Mouse (Mus musculus): ENCODE results near the gene Atad5. TPM values are rescaled to one million over a fixed set of nuclear protein-coding genes. Genes with fewer than 3 reads are reported as not detected.

The Atad5 gene
- total and polyA plus RNA-seq, 2 experiments from 2014 or later = 3.2 to 10.6 TPM

DNA sequence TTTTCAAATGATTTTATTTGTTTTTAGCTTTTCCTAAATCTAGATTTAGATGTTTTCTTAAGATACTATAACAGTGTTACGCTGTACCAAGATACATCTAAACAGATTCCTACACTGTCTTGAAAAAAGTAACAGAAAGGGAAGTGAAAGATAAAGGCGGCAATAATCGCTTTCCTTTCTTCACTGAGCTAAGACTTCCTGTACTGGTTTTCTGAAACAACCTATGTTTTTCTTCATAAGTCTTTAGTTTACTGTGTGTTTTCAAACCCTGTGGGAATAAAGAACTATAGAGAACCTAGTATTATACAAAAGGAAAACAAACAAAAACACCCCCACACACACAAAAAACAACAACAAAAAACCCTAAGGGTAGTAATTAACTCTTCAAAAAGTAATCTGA lies 16.8 kb upstream of the Atad5 start:
- Histone ChIP-seq H3K4me1 (ENCODE audit: insufficient read depth) (no peaks in the 10 kb centered on the region), H3K27me3 (ENCODE audit: insufficient read depth, low read length) (no peaks in the 10 kb centered on the region), H3K9me3 (ENCODE audit: low read length) (no peaks in the 10 kb centered on the region), H3K9ac (no peak overlapping the region), H3K27ac (ENCODE audit: low read depth, low read length) (no peak overlapping the region), H3K4me2 (ENCODE audit: low read depth) (no peak overlapping the region), H3K36me3 (ENCODE audit: insufficient read depth) (no peaks in the 10 kb centered on the region), H3K4me3 (ENCODE audit: low read depth, low read length) (no peak overlapping the region)
- no peak for TF ChIP-seq CTCF (IDR thresholded peaks at IDR 0.05; ENCODE audit: low read depth)
- WGBS = 93% methylated on average over 3 of the region's 3 CpGs
- no peak for DNase-seq
- no peak for ATAC-seq

DNA sequence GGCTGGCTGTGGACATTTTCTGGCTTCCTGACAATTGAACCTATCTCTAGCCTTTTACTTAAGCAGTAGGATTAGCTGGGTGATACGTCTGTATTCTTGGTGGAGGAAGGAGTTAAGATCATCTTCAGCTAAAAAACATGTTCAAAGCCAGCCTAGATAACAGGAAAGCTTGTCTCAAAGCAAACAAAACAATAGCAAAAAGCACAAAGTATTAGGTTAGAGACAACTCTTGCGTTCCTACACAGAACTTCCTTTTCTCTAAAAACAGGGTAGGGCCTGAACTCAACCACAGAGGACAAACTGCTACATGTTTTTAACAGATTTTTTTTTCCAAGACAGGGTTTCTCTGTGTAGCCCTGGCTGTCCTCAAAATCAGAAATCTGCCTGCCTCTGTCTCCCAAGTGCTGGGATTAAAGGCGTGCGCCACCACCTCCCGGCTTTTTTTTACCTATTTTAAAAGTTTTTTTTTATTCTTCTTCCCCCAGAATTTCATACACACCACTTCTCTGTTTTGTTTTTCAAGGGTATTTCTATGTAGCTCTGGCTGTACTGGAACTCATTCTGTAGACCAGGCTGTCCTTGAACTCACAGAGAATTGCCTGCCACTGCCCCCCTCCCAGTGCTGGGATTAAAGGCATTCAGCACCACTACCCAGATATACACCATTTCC lies 13.5 kb upstream of the Atad5 start:
- TF ChIP-seq CTCF (IDR thresholded peaks at IDR 0.05; ENCODE audit: low read depth) = no peak
- ATAC-seq (no peak), DNase-seq (no peak)
- no peak overlapping the region for H3K27ac ChIP-seq (ENCODE audit: low read depth, low read length)
- 0 out of 2 replicates have a peak, but pooled peaks cover 5% of the 10 kb centered on the region for H3K4me1 ChIP-seq (ENCODE audit: insufficient read depth)
- no peak overlapping the region for H3K4me3 ChIP-seq (ENCODE audit: low read depth, low read length)
- no peak overlapping the region for H3K9ac ChIP-seq
- no peaks in the 10 kb centered on the region for H3K36me3 ChIP-seq (ENCODE audit: insufficient read depth)
- H3K4me2 ChIP-seq (ENCODE audit: low read depth) = no peak overlapping the region
- H3K27me3 ChIP-seq (ENCODE audit: insufficient read depth, low read length) = no peaks in the 10 kb centered on the region
- no peaks in the 10 kb centered on the region for H3K9me3 ChIP-seq (ENCODE audit: low read length)
- 97% methylated on average over 5 of the region's 5 CpGs for WGBS

DNA sequence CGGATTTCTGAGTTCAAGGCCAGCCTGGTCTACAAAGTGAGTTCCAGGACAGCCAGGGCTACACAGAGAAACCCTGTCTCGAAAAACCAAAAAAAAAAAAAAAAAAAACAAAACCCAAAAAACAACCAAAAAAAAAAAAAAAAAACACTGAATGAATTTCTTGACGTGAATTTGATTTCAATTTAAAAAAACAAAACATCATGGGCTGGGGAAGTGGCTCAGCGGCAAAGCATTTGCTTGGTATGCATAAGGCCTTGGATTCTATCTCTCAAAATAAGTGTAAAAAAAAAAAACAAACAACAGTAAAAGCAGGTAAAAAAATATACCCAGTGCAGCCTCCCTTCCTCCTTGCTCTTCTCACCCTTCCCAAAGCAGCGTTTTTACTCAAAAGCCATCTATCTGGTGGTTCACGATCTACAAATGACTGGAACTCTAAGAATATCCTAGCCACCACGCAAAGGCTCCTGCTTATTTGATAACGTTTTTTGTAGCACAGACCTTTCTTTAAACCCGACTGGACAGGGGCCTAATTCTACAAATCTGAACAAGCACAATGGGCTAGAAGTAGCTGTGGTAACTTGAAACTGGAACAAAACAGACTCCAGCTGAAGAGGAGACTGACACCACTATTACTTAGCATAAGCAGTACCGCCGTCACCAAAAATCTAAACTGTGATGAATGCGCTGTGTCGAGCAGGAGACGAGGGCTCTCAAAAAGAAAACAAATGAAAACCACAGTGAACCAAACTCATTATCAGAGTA lies 11.2 kb upstream of the Atad5 start:
- no peak for ATAC-seq
- DNase-seq = no peak

DNA sequence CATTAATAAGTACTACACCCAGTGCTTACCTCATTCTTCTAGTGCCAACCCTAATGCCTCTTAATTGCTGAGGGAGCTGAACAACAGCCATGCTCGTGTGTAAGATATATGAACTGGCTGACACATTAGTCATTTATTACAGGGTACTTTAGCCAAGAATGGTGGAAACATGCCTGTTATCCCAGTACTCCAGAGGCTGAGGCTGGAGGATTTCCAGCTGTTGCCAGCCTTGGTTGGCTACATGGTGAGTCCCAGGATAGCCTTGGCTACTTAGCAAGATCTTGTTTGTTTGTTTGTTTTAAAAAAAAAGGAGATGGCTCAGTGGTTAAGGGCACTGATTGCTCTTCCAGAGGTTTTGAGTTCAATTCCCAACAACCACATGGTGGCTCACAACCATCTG lies 10.4 kb upstream of the Atad5 start:
- no peak overlapping the region for H3K27ac ChIP-seq (ENCODE audit: low read depth, low read length)
- H3K4me3 ChIP-seq (ENCODE audit: low read depth, low read length) = no peak overlapping the region
- no peak for TF ChIP-seq CTCF (IDR thresholded peaks at IDR 0.05; ENCODE audit: low read depth)
- H3K36me3 ChIP-seq (ENCODE audit: insufficient read depth) = no peaks in the 10 kb centered on the region
- H3K4me1 ChIP-seq (ENCODE audit: insufficient read depth) = 0 out of 2 replicates have a peak, but pooled peaks cover 5% of the 10 kb centered on the region
- H3K9me3 ChIP-seq (ENCODE audit: low read length) = no peaks in the 10 kb centered on the region
- no peak for ATAC-seq
- 19% methylated on average over 1 of the region's 1 CpGs for WGBS
- no peak overlapping the region for H3K4me2 ChIP-seq (ENCODE audit: low read depth)
- H3K27me3 ChIP-seq (ENCODE audit: insufficient read depth, low read length) = no peaks in the 10 kb centered on the region
- no peak for DNase-seq
- H3K9ac ChIP-seq = no peak overlapping the region

More for the DNA sequence above, 11.2 kb upstream of the Atad5 start:
- no peak overlapping the region for H3K9ac ChIP-seq
- no peak for TF ChIP-seq CTCF (IDR thresholded peaks at IDR 0.05; ENCODE audit: low read depth)
- H3K27me3 ChIP-seq (ENCODE audit: insufficient read depth, low read length) = no peaks in the 10 kb centered on the region
- H3K4me1 ChIP-seq (ENCODE audit: insufficient read depth) = 0 out of 2 replicates have a peak, but pooled peaks cover 5% of the 10 kb centered on the region
- H3K27ac ChIP-seq (ENCODE audit: low read depth, low read length) = no peak overlapping the region
- WGBS = 49% methylated on average over 13 of the region's 14 CpGs
- H3K4me2 ChIP-seq (ENCODE audit: low read depth) = no peak overlapping the region
- H3K9me3 ChIP-seq (ENCODE audit: low read length) = no peaks in the 10 kb centered on the region
- no peak overlapping the region for H3K4me3 ChIP-seq (ENCODE audit: low read depth, low read length)
- H3K36me3 ChIP-seq (ENCODE audit: insufficient read depth) = no peaks in the 10 kb centered on the region

DNA sequence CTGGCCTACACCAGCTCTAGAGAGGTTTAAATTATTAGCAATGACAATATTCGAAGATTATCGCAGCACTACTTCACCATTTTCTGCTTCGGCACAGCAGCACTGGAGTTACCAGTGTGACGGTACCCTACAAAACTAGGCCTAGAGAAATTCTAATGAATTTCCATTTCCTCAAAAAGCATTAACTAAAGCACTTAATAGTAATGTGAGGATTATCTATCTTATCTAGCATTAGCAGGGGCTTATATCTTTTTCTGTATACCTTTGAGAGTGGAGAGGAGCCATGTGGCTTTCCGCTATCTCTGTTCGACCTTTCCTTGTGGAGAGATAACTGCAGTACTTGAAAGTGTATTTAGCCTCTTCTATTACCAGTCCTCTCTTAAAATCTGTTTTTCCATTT lies 9.4 kb upstream of the Atad5 start:
- no peak for TF ChIP-seq CTCF (IDR thresholded peaks at IDR 0.05; ENCODE audit: low read depth)
- Histone ChIP-seq H3K9me3 (ENCODE audit: low read length) (no peaks in the 10 kb centered on the region), H3K27me3 (ENCODE audit: insufficient read depth, low read length) (no peaks in the 10 kb centered on the region), H3K27ac (ENCODE audit: low read depth, low read length) (no peak overlapping the region), H3K36me3 (ENCODE audit: insufficient read depth) (no peaks in the 10 kb centered on the region), H3K9ac (no peak overlapping the region), H3K4me3 (ENCODE audit: low read depth, low read length) (peak overlapping the region; percentile 77; the same call in 1 of the 2 replicates), H3K4me2 (ENCODE audit: low read depth) (peak overlapping the region; percentile 77), H3K4me1 (ENCODE audit: insufficient read depth) (0 out of 2 replicates have a peak, but pooled peaks cover 5% of the 10 kb centered on the region)
- DNase-seq (no peak), ATAC-seq (no peak)
- 72% methylated on average over 6 of the region's 6 CpGs for WGBS

DNA sequence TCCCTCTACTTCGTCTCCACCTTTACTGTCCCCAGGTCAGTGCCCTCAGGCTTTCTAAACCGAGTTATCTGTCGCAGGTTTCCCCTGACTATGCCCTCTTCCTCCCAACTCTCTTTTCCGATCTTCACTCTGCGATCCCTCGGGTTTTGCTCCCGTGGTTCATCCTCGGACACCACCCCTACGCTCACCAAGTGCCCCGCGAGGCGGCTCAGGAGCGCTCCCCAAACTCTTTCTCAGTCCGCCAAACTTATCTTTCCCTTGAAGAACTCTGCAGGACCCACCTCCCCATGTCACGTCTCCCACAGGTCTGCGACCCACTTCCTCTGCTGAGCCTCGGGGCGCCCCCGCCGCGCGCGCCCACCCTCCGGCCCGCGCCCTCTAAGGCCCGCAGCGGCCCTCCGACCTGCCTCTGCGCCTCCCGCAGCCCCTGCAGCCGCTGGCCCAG lies 8.8 kb upstream of the Atad5 start:
- H3K27ac ChIP-seq (ENCODE audit: low read depth, low read length) = 0 out of 2 replicates have a peak overlapping the region, but pooled peaks have one; percentile 46
- ATAC-seq (peak; percentile 69; the same call in 1 of the 2 replicates), DNase-seq (no peak)
- no peaks in the 10 kb centered on the region for H3K9me3 ChIP-seq (ENCODE audit: low read length)
- H3K36me3 ChIP-seq (ENCODE audit: insufficient read depth) = no peaks in the 10 kb centered on the region
- H3K9ac ChIP-seq = peak overlapping the region; percentile 79
- H3K4me2 ChIP-seq (ENCODE audit: low read depth) = peak overlapping the region; percentile 77
- under 1% methylated on average over 31 of the region's 32 CpGs for WGBS
- 0 out of 2 replicates have a peak, but pooled peaks cover 5% of the 10 kb centered on the region for H3K4me1 ChIP-seq (ENCODE audit: insufficient read depth)
- H3K4me3 ChIP-seq (ENCODE audit: low read depth, low read length) = peak overlapping the region; percentile 77
- no peak for TF ChIP-seq CTCF (IDR thresholded peaks at IDR 0.05; ENCODE audit: low read depth)
- no peaks in the 10 kb centered on the region for H3K27me3 ChIP-seq (ENCODE audit: insufficient read depth, low read length)

Measured in forebrain, postnatal 0 days (tissue).